Mouse (Mus musculus) megakaryocyte progenitor cell, adult 5-6 weeks (primary cell): ENCODE measurements around the gene Sod1. TPM values are rescaled to one million over a fixed set of nuclear protein-coding genes. Genes with fewer than 3 reads are reported as not detected.
A peak's percentile ranks its signal among the peaks of the same experiment; 100 is the strongest.
"Not testable (repeated sequence)": the region's sequence is repeated elsewhere in the genome, so short reads cannot be mapped to it uniquely, and the experiment has no call there.

Experiments used
- ATAC-seq: replicated peaks from 2 replicates; pipeline ENCODE4 v1.8.0; 2016; ENCODE audit warnings: mild to moderate bottlenecking, moderate TSS enrichment, inconsistent platforms; ENCODE audit not compliant: poor library complexity
- total RNA-seq, 2 experiments: library from RNA; stranded (forward) in 1 of 2; stranded (reverse) in 1 of 2; fragments of 157-497, 149-512 nt in 1 of 2; fragments of 200-1000 nt in 1 of 2; gene quantifications; 2 replicates each; pipeline versions ENCODE4 v1.2.3 to v1.2.4; 2015 to 2017

The Sod1 gene
- total RNA-seq, 2 experiments from 2014 or later, result 577 to 672 TPM

- no peak for ATAC-seq
Measured at GRCm38 (mm10) chr16:90210717-90211116, 9.8 kb upstream of the Sod1 start.

- ATAC-seq, result no peak
Measured at GRCm38 (mm10) chr16:90211767-90212166, 8.8 kb upstream of the Sod1 start.

GRCm38 (mm10) chr16:90213477-90214339 is 6.8 kb upstream of the Sod1 start:
- peak; percentile 68 for ATAC-seq

- peak; percentile 46 for ATAC-seq
Measured at GRCm38 (mm10) chr16:90214731-90215565, 5.6 kb upstream of the Sod1 start.

- ATAC-seq, result not testable (repeated sequence)
Measured at GRCm38 (mm10) chr16:90215879-90216278, 4.7 kb upstream of the Sod1 start.

GRCm38 (mm10) chr16:90216414-90216813 is 4.1 kb upstream of the Sod1 start:
- no peak for ATAC-seq

GRCm38 (mm10) chr16:90217356-90217755 is 3.2 kb upstream of the Sod1 start:
- ATAC-seq, result no peak

GRCm38 (mm10) chr16:90217926-90218325 is 2.6 kb upstream of the Sod1 start:
- ATAC-seq, result no peak

- not testable (repeated sequence) for ATAC-seq
Measured at GRCm38 (mm10) chr16:90219445-90219844, 1.1 kb upstream of the Sod1 start.

- peak; percentile 54; the same call in 1 of the 2 replicates for ATAC-seq
Measured at GRCm38 (mm10) chr16:90220892-90221431, 408 bp downstream of the Sod1 start.

- no peak for ATAC-seq
Measured at GRCm38 (mm10) chr16:90221441-90222070, 1.0 kb downstream of the Sod1 start.

- no peak for ATAC-seq
Measured at GRCm38 (mm10) chr16:90229897-90230296, 9.3 kb downstream of the Sod1 start.

GRCm38 (mm10) chr16:90231302-90231701 is 10.7 kb downstream of the Sod1 start:
- ATAC-seq, result no peak

GRCm38 (mm10) chr16:90233702-90234101 is 13.1 kb downstream of the Sod1 start:
- no peak for ATAC-seq

- ATAC-seq, result no peak
Measured at GRCm38 (mm10) chr16:90234617-90235016, 14.1 kb downstream of the Sod1 start.

- no peak for ATAC-seq
Measured at GRCm38 (mm10) chr16:90235188-90235587, 14.6 kb downstream of the Sod1 start.

GRCm38 (mm10) chr16:90239128-90239746 is 18.7 kb downstream of the Sod1 start:
- peak; percentile 54 for ATAC-seq

GRCm38 (mm10) chr16:90241875-90242274 is 21.3 kb downstream of the Sod1 start:
- ATAC-seq, result no peak

GRCm38 (mm10) chr16:90242426-90243304 is 22.1 kb downstream of the Sod1 start:
- ATAC-seq, result no peak

GRCm38 (mm10) chr16:90250099-90250498 is 29.5 kb downstream of the Sod1 start:
- no peak for ATAC-seq
